ENCODE assay signal across 13 mouse cellular contexts in genomic region chr13:41760484-41760883, GRCm38 (mm10).
DNase-seq lines count a peak whose midpoint lies in the region; ATAC-seq and TF ChIP-seq lines count a peak whose summit lies in the region.
"Had no signal": no experiment of that assay in that cellular context is flagged by ENCODE, and none has a peak within 500 bp of the region (broad histone marks: within the 10 kb centered on the region; RNA-seq: fewer than 3 reads in every experiment).

No protein-coding gene starts in this region.

- peak; percentile 12 for DNase-seq in CD4-positive, CD25-positive, alpha-beta regulatory T cell, adult 2 months (ENCODE audit: low read depth, low spot score)
- peak; percentile 28 for DNase-seq in midbrain, embryonic 11.5 days (ENCODE audit: low spot score, missing footprints)
- DNase-seq in midbrain, embryonic 10.5 days (ENCODE audit: low spot score): no peak
- peak; percentile 79 for DNase-seq in gastrocnemius, adult 2 months
- DNase-seq in layer of hippocampus, postnatal 10 days (ENCODE audit: low spot score in 2 of 2): no peak
- DNase-seq: kidney, postnatal 14 days; lung, postnatal 4 days had no signal

- H3K36me3 ChIP-seq in midbrain, embryonic 11.5 days (ENCODE audit: control insufficient read depth, insufficient read depth, low read length): no peaks in the 10 kb centered on the region
- H3K36me3 ChIP-seq in midbrain, embryonic 10.5 days: no peaks in the 10 kb centered on the region
- no peaks in the 10 kb centered on the region for H3K36me3 ChIP-seq in neural tube, embryonic 14.5 days (ENCODE audit: control insufficient read depth, insufficient read depth, low read length)
- no peaks in the 10 kb centered on the region for H3K36me3 ChIP-seq in liver, embryonic 12.5 days
- H3K36me3 ChIP-seq: intestine, embryonic 15.5 days had no signal

- WGBS in midbrain, embryonic 11.5 days: 43% methylated on average over 10 of the region's 10 CpGs
- WGBS in midbrain, embryonic 10.5 days: 49% methylated on average over 10 of the region's 10 CpGs
- 28% methylated on average over 10 of the region's 10 CpGs for WGBS in neural tube, embryonic 14.5 days
- WGBS in liver, embryonic 12.5 days (ENCODE audit: insufficient replicate concordance): 55% methylated on average over 10 of the region's 10 CpGs

- no peaks in the 10 kb centered on the region; the same call in 1 of the 2 replicates for H3K4me1 ChIP-seq in midbrain, embryonic 11.5 days (ENCODE audit: control insufficient read depth, insufficient read depth, low read length)
- H3K4me1 ChIP-seq in midbrain, embryonic 10.5 days: peaks cover 17% of the 10 kb centered on the region
- H3K4me1 ChIP-seq in neural tube, embryonic 14.5 days (ENCODE audit: control insufficient read depth, insufficient read depth, low read length): peaks cover 7% of the 10 kb centered on the region
- H3K4me1 ChIP-seq in liver, embryonic 12.5 days: no peaks in the 10 kb centered on the region
- H3K4me1 ChIP-seq: intestine, embryonic 15.5 days had no signal

- no peak for ATAC-seq in CD4-positive, CD25-positive, alpha-beta regulatory T cell, adult 4 months
- ATAC-seq in midbrain, embryonic 11.5 days (ENCODE audit: low FRiP score): no peak
- peak; percentile 61; the same call in 1 of the 2 replicates for ATAC-seq in neural tube, embryonic 14.5 days (ENCODE audit: low read depth)
- no peak for ATAC-seq in liver, embryonic 12.5 days
- ATAC-seq: intestine, embryonic 15.5 days had no signal

- no peak overlapping the region for H3K4me3 ChIP-seq in midbrain, embryonic 11.5 days (ENCODE audit: low read depth, low read length)
- no peak overlapping the region for H3K4me3 ChIP-seq in midbrain, embryonic 10.5 days
- no peak overlapping the region for H3K4me3 ChIP-seq in gastrocnemius, adult 2 months
- H3K4me3 ChIP-seq in neural tube, embryonic 14.5 days (ENCODE audit: low read depth, low read length): no peak overlapping the region
- no peak overlapping the region for H3K4me3 ChIP-seq in liver, embryonic 12.5 days
- H3K4me3 ChIP-seq: erythroblast, embryonic 14.5 days; intestine, embryonic 15.5 days had no signal

- H3K27me3 ChIP-seq in midbrain, embryonic 11.5 days (ENCODE audit: control insufficient read depth, insufficient read depth, low read length): no peaks in the 10 kb centered on the region
- no peaks in the 10 kb centered on the region; the same call in 1 of the 2 replicates for H3K27me3 ChIP-seq in midbrain, embryonic 10.5 days (ENCODE audit: low read depth, poor library complexity, severe bottlenecking)
- no peaks in the 10 kb centered on the region for H3K27me3 ChIP-seq in neural tube, embryonic 14.5 days (ENCODE audit: control insufficient read depth, insufficient read depth, low read length)
- H3K27me3 ChIP-seq in liver, embryonic 12.5 days (replicated peaks): no peaks in the 10 kb centered on the region
- H3K27me3 ChIP-seq: intestine, embryonic 15.5 days had no signal

- H3K4me2 ChIP-seq in midbrain, embryonic 11.5 days: no peak overlapping the region
- H3K4me2 ChIP-seq in neural tube, embryonic 14.5 days (ENCODE audit: low read depth, low read length): no peak overlapping the region
- H3K4me2 ChIP-seq in liver, embryonic 12.5 days: no peak overlapping the region
- H3K4me2 ChIP-seq: intestine, embryonic 15.5 days had no signal

- intact Hi-C loops in gastrocnemius, adult 2 months (cut with DNase I): no loop called here

- H3K9ac ChIP-seq in midbrain, embryonic 11.5 days (ENCODE audit: low read length): no peak overlapping the region
- H3K9ac ChIP-seq in neural tube, embryonic 14.5 days (replicated peaks; ENCODE audit: low read depth, low read length): no peak overlapping the region
- H3K9ac ChIP-seq in liver, embryonic 12.5 days: no peak overlapping the region
- H3K9ac ChIP-seq: intestine, embryonic 15.5 days; liver, embryonic 14.5 days had no signal

- H3K9me3 ChIP-seq in midbrain, embryonic 11.5 days (ENCODE audit: control insufficient read depth, low read length): no peaks in the 10 kb centered on the region
- H3K9me3 ChIP-seq in midbrain, embryonic 10.5 days (replicated peaks): no peaks in the 10 kb centered on the region
- H3K9me3 ChIP-seq in neural tube, embryonic 14.5 days (ENCODE audit: control insufficient read depth, low read length): no peaks in the 10 kb centered on the region
- H3K9me3 ChIP-seq in liver, embryonic 12.5 days (replicated peaks): no peaks in the 10 kb centered on the region
- H3K9me3 ChIP-seq: intestine, embryonic 15.5 days had no signal

- no peak for TF ChIP-seq CTCF in gastrocnemius, adult 2 months (IDR thresholded peaks at IDR 0.05)

- no peak overlapping the region for H3K27ac ChIP-seq in midbrain, embryonic 11.5 days (ENCODE audit: low read depth, low read length)
- H3K27ac ChIP-seq in midbrain, embryonic 10.5 days (replicated peaks): no peak overlapping the region
- H3K27ac ChIP-seq in gastrocnemius, adult 2 months: peak overlapping the region; percentile 39
- H3K27ac ChIP-seq in neural tube, embryonic 14.5 days (ENCODE audit: low read depth, low read length): peak overlapping the region; percentile 10; the same call in 1 of the 2 replicates
- no peak overlapping the region for H3K27ac ChIP-seq in liver, embryonic 12.5 days
- H3K27ac ChIP-seq: intestine, embryonic 15.5 days; liver, embryonic 14.5 days had no signal

Comparison
In these comparisons a context has a peak if more than half of its experiments do, and no peak if none do; other contexts are left out.
1. DNase-seq: peak in CD4-positive, CD25-positive, alpha-beta regulatory T cell, adult 2 months (single experiment), midbrain, embryonic 11.5 days (single experiment) and gastrocnemius, adult 2 months (single experiment); none in midbrain, embryonic 10.5 days (single experiment) and layer of hippocampus, postnatal 10 days (0 of 2).
2. H3K27ac ChIP-seq: peak in gastrocnemius, adult 2 months (single experiment) and neural tube, embryonic 14.5 days (single experiment); none in midbrain, embryonic 11.5 days (single experiment), midbrain, embryonic 10.5 days (single experiment) and liver, embryonic 12.5 days (single experiment).